Mouse (Mus musculus): ENCODE measurements around the gene Ube2m.

Ube2m gene

DNA sequence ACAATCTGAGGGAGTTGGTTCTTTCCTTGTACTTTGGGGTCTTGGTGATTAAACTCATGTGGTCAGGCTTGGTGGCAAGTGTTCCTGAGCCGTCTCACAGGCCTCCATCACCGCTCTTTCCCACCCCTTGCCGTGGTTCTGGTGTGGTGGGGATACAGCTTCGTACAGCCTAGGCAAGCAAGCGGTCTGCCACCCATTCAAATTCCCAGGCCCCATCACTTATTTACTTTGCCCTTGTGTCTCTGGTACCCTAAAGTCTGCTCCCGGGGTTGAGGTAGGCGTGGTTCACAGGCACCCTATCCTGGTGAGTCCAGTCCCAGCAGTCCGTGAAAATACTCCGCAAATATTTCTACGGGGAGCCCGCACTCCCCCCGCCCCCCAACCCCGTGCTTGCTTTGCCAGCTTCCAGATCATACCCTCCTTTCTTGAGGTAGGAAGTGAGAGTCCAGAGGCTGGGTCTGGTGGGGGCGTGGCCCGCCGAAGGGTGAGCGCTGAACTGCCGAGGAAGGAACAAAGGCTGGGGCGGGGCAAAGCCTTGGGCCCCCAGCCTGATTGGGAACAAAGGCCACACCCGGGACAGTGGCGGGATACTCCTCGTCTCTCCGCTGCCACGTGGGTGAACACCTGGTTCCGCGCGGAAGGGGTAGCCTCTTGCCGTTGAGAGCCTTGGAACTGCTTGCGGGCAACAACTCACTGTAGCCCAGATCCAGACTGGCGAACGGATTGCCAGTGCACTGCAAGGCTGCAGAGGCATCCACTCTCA is 15.1 kb downstream of the Ube2m start:
- peak; percentile 77 for DNase-seq (ENCODE audit: low read depth, low spot score)
- H3K27me3 ChIP-seq (ENCODE audit: control insufficient read depth, insufficient read depth, low read length, poor library complexity, severe bottlenecking): no peaks in the 10 kb centered on the region
- H3K36me3 ChIP-seq (ENCODE audit: control insufficient read depth, insufficient read depth, low read length, poor library complexity, severe bottlenecking): peaks cover 10% of the 10 kb centered on the region; the same call in 1 of the 2 replicates

GRCm38 (mm10) chr7:13015217-13015616 is 22.9 kb downstream of the Ube2m start:
- Histone ChIP-seq H3K36me3 (ENCODE audit: control insufficient read depth, insufficient read depth, low read length, poor library complexity, severe bottlenecking) (no peaks in the 10 kb centered on the region), H3K27me3 (ENCODE audit: control insufficient read depth, insufficient read depth, low read length, poor library complexity, severe bottlenecking) (no peaks in the 10 kb centered on the region)
- DNase-seq (ENCODE audit: low read depth, low spot score): no peak

GRCm38 (mm10) chr7:13014275-13014839 is 23.7 kb downstream of the Ube2m start:
- no peaks in the 10 kb centered on the region for H3K36me3 ChIP-seq (ENCODE audit: control insufficient read depth, insufficient read depth, low read length, poor library complexity, severe bottlenecking)
- no peak for DNase-seq (ENCODE audit: low read depth, low spot score)

GRCm38 (mm10) chr7:13013671-13014070 is 24.4 kb downstream of the Ube2m start:
- no peak for DNase-seq (ENCODE audit: low read depth, low spot score)
- Histone ChIP-seq H3K27me3 (ENCODE audit: control insufficient read depth, insufficient read depth, low read length, poor library complexity, severe bottlenecking) (no peaks in the 10 kb centered on the region), H3K36me3 (ENCODE audit: control insufficient read depth, insufficient read depth, low read length, poor library complexity, severe bottlenecking) (no peaks in the 10 kb centered on the region)

More at GRCm38 (mm10) chr7:13014275-13014839, 23.7 kb downstream of the Ube2m start:
- no peaks in the 10 kb centered on the region for H3K27me3 ChIP-seq (ENCODE audit: control insufficient read depth, insufficient read depth, low read length, poor library complexity, severe bottlenecking)

DNA sequence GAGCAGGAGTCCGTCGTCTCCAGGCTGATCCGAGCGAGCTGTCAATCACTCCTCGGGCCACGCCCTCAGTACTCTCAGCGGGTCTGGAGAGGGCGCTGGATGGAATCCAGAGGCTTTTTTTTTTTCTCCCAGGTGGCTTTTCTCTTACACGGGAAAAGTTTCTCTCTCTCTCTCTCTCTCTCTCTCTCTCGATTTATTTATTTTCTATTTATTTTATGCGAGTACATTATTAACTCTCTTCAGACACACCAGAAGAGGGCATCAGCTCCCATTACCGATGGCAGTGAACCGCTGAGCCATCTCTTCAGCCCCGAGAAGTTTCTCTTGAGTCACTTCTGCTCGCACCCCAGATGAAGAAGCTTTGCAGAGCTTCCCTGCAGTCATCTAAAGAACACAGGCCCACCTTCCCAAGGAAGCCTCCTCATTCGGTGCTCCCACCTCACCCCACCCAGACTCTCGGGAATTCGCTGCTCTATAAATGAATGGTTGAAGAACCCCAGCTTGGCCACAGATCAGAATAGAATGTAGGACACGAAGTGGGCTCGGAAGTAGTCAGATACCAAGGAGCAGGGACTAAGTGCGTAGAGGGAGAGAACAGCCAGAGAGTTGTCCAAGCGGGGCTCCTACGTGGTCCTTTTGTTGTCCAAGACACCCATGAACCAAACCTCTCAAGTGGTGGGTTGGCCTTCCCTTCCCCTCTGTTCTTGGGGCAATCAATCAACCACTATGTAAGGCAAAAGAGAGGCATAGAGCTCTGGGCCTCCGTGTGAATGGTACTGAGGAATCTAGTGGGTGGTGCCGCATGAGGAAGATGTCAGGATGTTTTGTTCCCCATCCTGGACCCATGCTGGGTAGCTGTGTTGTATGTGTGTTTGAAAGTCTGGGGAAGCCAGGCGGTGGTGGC is 27.8 kb downstream of the Ube2m start, which contains the start of gene Zbtb45:
Gene Zbtb45, minus strand, starts transcription at position 30 of the 904 bp plus-strand sequence.
- DNase-seq (ENCODE audit: low read depth, low spot score): no peak
- H3K27me3 ChIP-seq (ENCODE audit: control insufficient read depth, insufficient read depth, low read length, poor library complexity, severe bottlenecking): no peaks in the 10 kb centered on the region
- H3K36me3 ChIP-seq (ENCODE audit: control insufficient read depth, insufficient read depth, low read length, poor library complexity, severe bottlenecking): 0 out of 2 replicates have a peak, but pooled peaks cover 1% of the 10 kb centered on the region

GRCm38 (mm10) chr7:13009143-13010004 is 28.7 kb downstream of the Ube2m start:
- Histone ChIP-seq H3K36me3 (ENCODE audit: control insufficient read depth, insufficient read depth, low read length, poor library complexity, severe bottlenecking) (0 out of 2 replicates have a peak, but pooled peaks cover 1% of the 10 kb centered on the region), H3K27me3 (ENCODE audit: control insufficient read depth, insufficient read depth, low read length, poor library complexity, severe bottlenecking) (no peaks in the 10 kb centered on the region)
- DNase-seq (ENCODE audit: low read depth, low spot score): peak; percentile 88

DNA sequence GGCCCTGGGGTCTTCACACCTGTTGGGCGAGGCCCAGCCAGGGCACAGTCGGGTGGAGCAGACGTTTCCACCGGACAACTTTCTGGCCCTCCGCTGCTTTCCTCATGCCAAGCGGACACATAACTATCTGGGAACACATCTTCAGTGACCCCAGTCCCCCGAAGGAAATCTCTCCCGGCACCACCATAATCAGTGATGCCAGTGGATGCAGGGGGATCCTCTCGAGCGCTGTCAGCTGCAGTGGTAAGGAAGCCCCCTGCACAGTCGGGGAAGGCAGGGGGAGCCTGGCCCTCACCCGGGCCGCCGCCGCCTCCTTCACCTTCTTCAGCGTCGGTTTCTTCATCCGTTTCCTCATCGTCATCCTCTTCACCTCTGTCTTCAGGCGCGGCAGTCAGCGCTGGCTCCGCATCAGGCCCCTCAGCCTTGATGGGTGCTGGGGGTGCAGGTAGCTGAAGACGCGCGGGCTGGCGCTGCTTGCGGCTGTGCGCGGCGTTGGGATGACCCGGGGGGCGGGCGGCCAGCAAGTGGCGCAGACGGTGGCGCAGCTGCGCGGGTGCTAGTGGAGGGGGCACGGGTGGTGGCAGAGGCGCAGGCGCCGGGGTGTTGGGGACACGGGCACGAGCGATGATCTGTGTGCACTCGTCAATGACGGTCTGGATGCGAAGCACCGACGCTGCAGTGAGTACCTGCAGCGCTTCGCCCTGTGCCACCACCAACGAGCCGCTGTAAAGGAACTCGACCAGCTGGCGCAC is 30.6 kb downstream of the Ube2m start:
- no peak for DNase-seq (ENCODE audit: low read depth, low spot score)
- Histone ChIP-seq H3K27me3 (ENCODE audit: control insufficient read depth, insufficient read depth, low read length, poor library complexity, severe bottlenecking) (no peaks in the 10 kb centered on the region), H3K36me3 (ENCODE audit: control insufficient read depth, insufficient read depth, low read length, poor library complexity, severe bottlenecking) (0 out of 2 replicates have a peak, but pooled peaks cover 1% of the 10 kb centered on the region)

DNA sequence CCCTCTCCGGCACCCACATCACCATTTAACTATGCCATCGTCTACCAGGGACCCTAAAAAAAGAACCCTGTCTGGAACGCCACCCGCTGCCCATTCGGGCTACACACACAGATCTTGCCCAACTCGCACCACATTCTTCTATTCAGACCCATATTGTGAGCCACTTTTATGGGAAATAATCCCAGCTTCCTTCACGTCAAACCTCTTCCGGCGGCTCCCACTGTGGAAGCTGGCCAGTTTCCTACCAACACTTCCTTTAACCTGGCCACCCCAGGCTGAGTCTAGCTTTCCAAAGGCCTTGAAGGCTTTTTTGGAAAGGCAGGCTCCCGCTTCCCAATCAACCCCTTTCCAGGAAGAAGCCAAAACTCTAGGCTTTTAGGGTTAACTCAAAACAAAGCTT is 31.5 kb downstream of the Ube2m start:
- DNase-seq (ENCODE audit: low read depth, low spot score): no peak
- 0 out of 2 replicates have a peak, but pooled peaks cover 1% of the 10 kb centered on the region for H3K36me3 ChIP-seq (ENCODE audit: control insufficient read depth, insufficient read depth, low read length, poor library complexity, severe bottlenecking)
- no peaks in the 10 kb centered on the region for H3K27me3 ChIP-seq (ENCODE audit: control insufficient read depth, insufficient read depth, low read length, poor library complexity, severe bottlenecking)

DNA sequence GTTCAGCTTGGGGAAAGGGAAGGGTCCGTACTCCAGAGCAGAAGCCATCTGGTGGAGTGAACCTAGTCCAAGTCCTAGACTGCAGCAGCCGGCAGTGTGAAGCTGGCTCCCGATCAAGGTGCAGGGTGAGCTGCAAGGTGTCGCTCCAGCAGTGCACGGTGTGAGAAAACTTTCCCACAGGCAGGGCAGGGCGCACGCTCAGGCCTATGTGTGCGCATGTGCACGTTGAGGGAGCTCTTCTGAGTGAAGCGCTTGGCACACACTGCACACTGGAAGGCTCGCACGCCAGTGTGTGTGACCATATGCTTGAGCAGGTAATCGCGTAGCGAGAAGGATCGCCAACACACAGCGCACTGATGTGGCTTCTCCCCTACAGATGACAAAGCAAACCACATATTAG is 32.1 kb downstream of the Ube2m start:
- no peak for DNase-seq (ENCODE audit: low read depth, low spot score)
- no peaks in the 10 kb centered on the region for H3K27me3 ChIP-seq (ENCODE audit: control insufficient read depth, insufficient read depth, low read length, poor library complexity, severe bottlenecking)
- 0 out of 2 replicates have a peak, but pooled peaks cover 1% of the 10 kb centered on the region for H3K36me3 ChIP-seq (ENCODE audit: control insufficient read depth, insufficient read depth, low read length, poor library complexity, severe bottlenecking)

DNA sequence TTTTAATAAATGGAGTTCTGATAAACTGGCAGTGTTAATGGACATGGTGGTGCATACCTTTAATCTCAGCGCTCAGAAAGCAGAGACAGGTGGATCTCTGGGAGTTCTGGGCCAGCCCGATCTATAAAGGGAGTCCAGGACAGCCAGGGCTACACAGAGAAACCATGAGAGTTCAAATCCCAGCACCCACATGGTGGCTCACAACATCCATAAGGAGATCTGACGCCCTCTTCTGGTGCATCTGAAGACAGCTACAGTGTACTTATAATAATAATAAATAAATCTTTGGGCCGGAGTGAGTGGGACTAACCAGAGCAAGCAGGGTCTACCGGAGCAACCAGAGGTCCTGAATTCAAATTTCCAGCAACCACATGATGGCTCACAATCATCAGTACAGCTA is 34.7 kb downstream of the Ube2m start:
- DNase-seq (ENCODE audit: low read depth, low spot score): no peak
- Histone ChIP-seq H3K36me3 (ENCODE audit: control insufficient read depth, insufficient read depth, low read length, poor library complexity, severe bottlenecking) (0 out of 2 replicates have a peak, but pooled peaks cover 1% of the 10 kb centered on the region), H3K27me3 (ENCODE audit: control insufficient read depth, insufficient read depth, low read length, poor library complexity, severe bottlenecking) (no peaks in the 10 kb centered on the region)

DNA sequence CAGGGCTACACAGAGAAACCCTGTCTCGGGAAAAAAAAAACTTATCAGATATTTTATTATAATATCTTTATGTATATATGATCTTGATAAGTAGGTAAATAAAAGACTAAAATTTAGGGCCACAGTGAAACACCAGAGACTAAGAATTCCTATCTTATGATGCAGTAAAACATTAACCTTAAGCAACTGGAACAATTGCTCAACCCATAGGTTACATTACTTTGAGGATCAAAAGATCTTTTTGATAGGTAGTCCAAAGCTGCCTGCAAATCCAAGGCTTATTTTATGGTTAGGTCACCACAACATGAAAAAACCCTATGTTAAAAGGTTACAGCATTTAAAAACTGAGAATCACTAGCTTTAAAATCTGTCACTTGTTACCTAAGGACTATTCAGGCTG is 36.5 kb downstream of the Ube2m start:
- Histone ChIP-seq H3K27me3 (ENCODE audit: control insufficient read depth, insufficient read depth, low read length, poor library complexity, severe bottlenecking) (no peaks in the 10 kb centered on the region), H3K36me3 (ENCODE audit: control insufficient read depth, insufficient read depth, low read length, poor library complexity, severe bottlenecking) (no peaks in the 10 kb centered on the region)
- no peak for DNase-seq (ENCODE audit: low read depth, low spot score)

DNA sequence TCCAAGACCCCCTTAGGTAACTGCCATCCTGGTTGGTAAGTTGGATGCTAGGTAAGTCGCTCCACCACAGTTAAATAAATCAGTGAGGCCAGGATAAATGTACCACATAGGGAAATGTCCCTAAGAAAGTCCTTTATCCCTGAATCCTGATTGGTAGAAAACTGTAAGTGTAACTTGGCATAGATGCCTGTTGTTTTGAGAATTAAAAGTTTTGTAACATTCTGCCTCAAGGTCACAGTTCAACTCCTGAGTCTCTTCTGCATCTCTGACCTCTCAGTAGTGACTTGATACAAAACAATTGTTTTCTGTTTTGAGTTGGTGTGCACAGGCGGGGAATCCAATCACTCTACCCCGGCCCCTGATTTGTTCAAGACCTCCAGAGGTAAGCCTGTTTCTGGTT is 39.2 kb downstream of the Ube2m start, which contains the start of gene Trim28:
Gene Trim28, plus strand, starts transcription at position 264 of the 400 bp plus-strand sequence.
- no peaks in the 10 kb centered on the region for H3K36me3 ChIP-seq (ENCODE audit: control insufficient read depth, insufficient read depth, low read length, poor library complexity, severe bottlenecking)
- DNase-seq (ENCODE audit: low read depth, low spot score): no peak
- H3K27me3 ChIP-seq (ENCODE audit: control insufficient read depth, insufficient read depth, low read length, poor library complexity, severe bottlenecking): no peaks in the 10 kb centered on the region

GRCm38 (mm10) chr7:12998053-12998452 is 40.0 kb downstream of the Ube2m start, which contains the start of gene Slc27a5:
Gene Slc27a5 (minus strand): TSS chr7:12998192.
- H3K36me3 ChIP-seq (ENCODE audit: control insufficient read depth, insufficient read depth, low read length, poor library complexity, severe bottlenecking): no peaks in the 10 kb centered on the region
- no peaks in the 10 kb centered on the region for H3K27me3 ChIP-seq (ENCODE audit: control insufficient read depth, insufficient read depth, low read length, poor library complexity, severe bottlenecking)
- no peak for DNase-seq (ENCODE audit: low read depth, low spot score)
